Mouse (Mus musculus): ENCODE data around the gene Gtsf1.

Gtsf1 gene

DNA sequence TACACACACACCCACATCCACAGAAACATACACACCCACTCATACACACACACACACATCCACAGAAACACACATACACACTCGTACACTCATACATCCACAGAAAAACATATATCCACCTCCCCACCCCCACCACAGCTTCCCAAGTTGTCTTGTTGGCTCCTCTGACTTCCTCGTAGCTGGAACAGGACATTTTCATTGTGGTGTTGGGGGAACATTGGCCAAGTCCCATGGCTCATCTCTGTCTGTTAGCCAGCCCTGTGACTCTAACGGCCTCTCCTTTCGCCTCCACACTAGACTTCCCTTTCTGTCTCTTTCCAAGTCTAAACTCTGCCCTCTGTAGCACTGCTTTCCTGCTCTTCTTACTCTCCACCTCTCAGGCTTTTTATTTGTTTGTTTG lies 72.5 kb downstream of the Gtsf1 start:
- DNase-seq: peak; percentile 93

DNA sequence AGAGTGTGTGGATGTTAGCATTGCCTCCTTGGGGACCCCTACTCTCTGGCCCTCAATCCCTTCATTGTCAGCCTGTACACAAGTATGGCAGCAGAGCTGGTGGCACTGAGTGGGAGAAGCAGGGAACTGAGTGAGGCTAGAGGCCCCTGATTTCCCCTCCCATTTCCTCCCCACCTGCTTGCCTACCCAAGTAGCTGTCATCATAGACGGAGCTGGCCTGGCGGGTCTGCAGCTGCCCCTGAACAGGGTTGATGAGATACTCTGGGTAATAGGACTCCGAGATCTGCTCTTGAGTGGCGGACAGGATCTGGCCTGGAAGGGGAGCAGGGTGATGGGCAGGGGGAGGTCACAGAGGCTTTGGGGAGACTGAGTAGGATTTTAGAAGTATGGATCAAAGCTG lies 74.1 kb downstream of the Gtsf1 start:
- DNase-seq: peak; percentile 86

DNA sequence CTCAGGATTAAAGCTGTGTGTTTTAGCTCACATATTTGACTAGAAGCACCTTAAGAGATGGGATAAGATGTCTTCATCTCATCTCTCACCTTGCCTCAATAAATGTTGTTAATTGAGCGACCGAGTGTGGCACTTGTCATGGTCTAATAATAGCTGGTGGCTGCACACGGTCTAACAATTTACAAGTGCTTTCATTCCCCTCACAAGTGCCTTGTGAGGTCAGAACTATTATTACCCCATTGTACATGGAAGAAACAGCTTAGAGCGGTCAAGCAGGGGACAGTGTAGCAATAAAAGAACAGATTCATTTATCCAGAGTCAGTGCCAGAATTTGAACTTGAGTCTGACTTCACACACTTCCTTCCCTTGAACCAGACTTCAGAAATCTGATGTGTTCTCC lies 74.8 kb downstream of the Gtsf1 start:
- peak; percentile 92 for DNase-seq

DNA sequence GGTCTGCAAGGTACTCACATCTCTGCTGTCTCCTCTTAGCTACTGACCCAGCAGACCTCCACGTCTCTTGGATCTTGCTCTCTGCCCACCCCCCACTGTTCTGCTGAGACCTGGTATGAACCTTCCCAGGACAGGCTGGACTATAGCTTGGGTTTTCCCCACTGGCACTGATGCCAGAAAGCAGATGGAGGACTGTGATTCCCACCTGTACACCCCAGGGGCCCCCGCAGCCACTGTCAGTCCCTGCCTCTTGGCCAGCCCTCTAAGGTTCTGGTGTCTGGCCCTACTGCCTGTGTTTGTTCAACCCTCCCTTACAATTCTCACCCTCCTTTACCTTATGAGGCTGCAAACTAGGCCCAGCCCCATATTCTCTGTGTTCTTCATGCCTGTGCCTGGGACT lies 75.6 kb downstream of the Gtsf1 start:
- DNase-seq: peak; percentile 92

DNA sequence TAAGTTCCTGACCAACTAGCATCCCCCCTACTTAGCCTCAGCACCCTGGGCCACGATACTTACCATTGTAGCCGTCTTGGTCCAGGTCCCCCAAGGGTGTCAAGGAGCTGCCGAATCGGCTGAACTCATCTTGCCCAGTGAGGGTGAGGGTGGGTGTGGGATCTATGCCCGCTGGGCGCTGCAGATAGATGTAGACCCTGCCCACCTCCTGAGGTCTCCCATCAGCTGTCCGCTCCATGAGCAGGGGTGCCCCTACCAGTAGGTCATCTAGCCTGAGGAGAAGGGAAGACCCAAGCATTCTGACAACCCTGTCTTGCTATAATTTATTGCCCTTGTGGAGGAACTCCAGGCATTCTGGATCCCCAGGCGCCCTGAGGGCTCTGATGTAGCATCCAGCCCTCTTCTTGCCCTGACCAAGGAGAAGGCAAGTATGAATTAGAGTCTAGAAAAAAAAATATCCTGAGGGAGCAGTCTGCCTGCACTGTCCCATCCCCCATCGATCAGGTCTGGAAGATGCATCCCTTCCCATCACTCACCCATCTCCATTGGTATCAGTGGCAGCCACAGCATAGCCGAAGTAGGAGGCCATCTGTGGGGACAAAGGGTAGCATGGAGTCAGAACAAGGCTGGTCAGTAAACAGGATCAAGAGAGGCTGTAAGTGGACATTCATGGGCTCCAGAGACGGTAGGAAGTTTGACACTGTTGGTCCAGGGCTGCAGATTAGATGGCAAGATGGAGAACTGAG lies 76.6 kb downstream of the Gtsf1 start:
- peak; percentile 93 for DNase-seq

DNA sequence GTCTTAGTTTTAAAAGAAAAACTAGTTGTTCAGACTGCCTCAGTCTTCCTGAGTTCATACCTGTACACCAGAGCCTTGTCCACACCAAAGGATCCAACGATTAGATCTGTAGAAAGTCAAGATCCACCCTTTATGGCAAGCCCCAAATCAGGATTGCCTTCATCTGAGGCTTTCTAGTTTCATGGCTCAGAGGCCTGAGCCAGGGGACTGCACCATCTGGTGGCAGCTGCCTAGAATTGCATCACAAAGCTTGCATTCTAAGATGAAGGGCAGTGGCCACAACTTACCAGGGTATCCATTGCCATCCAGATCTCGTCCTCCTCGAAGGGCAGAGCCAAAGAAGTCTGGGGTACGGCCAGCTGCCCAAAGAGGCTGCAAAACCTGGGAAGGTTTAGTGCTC lies 77.4 kb downstream of the Gtsf1 start:
- peak; percentile 94 for DNase-seq
